Mouse (Mus musculus): ENCODE data around the gene Psen2.
A peak's percentile ranks its signal among the peaks of the same experiment; 100 is the strongest.

- TF ChIP-seq CTCF (IDR thresholded peaks at IDR 0.05; ENCODE audit: borderline replicate concordance, control insufficient read depth, extremely low read depth, insufficient read depth, low read length, poor library complexity), result no peak
- TF ChIP-seq POLR2A (IDR thresholded peaks at IDR 0.05; ENCODE audit: control insufficient read depth, extremely low read depth, insufficient read depth, low read length, poor library complexity), result 0 out of 2 replicates have a peak, but pooled peaks have one; percentile 42
These were observed 37.6 kb downstream of the Psen2 start for GRCm38 (mm10) chr1:180225500-180226220.

All from thymus, adult 2 months (tissue).